Mouse (Mus musculus): ENCODE data around the gene Nek2.

DNA sequence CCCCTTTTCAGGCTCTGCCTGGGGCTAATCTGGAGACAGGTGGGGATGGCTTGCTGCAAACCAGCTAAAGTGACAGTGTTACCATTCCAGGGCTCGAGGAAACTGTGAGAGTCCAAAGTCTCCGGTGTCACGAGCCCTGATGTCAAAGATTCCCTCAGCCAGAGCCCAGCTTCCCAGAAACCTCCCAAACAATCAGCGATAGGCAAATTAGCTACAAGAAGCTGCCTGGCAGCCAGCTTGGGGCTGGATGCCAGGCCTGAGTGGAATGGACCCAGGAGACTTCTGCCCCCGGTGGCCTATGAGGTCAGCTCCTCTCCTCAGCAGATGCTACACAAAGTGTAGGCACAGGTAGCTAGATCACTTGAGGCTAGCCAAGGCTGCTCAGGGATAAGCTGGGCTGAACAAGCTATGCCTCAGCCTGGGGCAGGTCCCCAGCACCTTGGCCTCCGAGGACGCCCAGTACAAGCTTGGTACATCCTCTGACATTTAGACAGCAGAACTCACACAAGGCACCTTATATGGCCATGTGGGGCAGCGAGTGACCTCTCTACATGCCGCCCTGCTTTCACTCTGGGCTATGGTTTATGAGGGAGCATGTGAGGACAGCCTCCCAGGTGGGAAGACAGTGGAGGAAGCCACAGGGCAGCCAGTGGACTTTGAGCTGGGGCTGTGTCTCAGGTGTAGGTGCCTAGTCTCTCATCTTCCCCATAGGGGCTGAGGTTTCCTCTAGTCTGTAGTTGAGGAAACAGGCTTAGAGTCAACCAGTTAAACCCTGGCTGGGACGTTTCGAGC lies 19.7 kb downstream of the Nek2 start:
- TF ChIP-seq CTCF (IDR thresholded peaks at IDR 0.05; ENCODE audit: low read depth, low read length) (no peak), GATA1 (IDR thresholded peaks at IDR 0.05; ENCODE audit: borderline replicate concordance, low read length) (no peak), TAL1 (conservative IDR thresholded peaks at IDR 0.05; ENCODE audit: low read depth, low read length) (no peak), POLR2AphosphoS5 (IDR thresholded peaks at IDR 0.05; ENCODE audit: insufficient replicate concordance, low read depth, low read length) (no peak), GATA2 (IDR thresholded peaks at IDR 0.05; ENCODE audit: borderline replicate concordance, low read depth, low read length) (no peak)
